Mouse (Mus musculus): ENCODE results near the gene Gm5796.
"Not testable (repeated sequence)": the region's sequence is repeated elsewhere in the genome, so short reads cannot be mapped to it uniquely, and the experiment has no call there.

Gm5796 gene

DNA sequence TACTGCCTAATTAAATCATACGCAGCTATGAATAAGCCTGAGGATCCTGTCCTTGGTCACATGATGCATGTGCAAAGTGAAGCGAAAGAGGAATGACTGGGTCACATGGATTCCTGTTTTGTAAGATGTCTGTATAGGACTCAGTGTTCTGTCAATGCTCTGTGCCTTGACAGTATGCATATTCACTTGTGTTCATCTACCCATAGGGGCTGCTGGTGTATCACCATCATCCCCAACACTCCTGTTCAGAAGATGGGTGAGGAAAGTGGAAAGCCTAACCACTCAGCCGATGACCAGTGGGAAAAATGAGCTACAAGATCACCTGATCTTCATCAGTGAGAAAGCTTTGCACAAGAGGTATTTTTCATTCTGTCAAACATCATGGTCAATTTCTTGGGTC, at the start of gene Gm5796:
TSS of gene Gm5796 (plus strand) at position 301 of the 400 bp plus-strand sequence.
- DNase-seq (ENCODE audit: low spot score) = not testable (repeated sequence)

DNA sequence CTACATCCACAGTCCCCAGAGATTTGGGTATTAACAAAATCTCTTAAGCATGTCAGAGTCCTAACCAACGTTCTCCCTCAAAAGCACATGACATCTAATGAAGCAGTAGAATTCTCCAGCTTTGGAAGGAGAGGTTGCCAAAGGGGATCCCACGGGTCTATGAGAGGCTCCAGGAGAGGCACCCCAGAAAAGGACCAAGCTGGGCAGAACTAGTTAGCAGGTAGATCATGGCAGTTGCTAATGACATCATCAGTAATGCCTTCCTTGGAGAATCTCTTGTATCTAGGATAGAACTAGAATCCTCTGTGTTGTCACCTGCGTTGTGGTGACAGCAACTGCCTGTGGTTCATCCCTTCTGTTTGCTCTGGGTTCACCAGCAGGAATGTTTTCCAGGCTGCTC, 25.6 kb upstream of the Gm5796 start, which contains the start of gene Gm3099:
TSS of gene Gm3099 (plus strand) at position 301 of the 400 bp plus-strand sequence.
- not testable (repeated sequence) for DNase-seq (ENCODE audit: low spot score)

GRCm38 (mm10) chr14:4083820-4084219, 60.1 kb downstream of the Gm5796 start, which contains the start of gene Gm3115:
Gene Gm3115 (plus strand): TSS chr14:4084120.
- not testable (repeated sequence) for DNase-seq (ENCODE audit: low spot score)

Data from urinary bladder, postnatal 14 days (tissue).